Mouse (Mus musculus): ENCODE data around the gene Kazn.

DNA sequence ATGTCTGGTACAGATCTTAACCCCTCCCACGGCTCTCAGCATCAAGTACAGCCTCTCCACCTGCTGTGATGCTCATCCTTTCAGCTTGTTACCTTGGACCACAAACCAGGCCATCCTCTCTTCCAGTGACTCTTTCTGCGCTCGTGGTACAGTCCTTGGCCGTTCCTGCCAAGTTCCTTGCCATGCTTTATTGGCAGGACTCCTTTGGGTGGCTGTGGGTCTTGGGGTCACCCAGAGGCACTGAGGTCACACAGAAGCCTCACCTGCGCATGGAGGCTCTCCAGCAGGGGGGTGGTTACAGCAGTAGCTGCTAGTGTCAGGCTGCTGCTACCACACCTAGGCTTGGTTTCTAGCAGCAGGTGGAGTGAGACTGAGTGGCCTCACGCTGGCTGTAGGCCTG, 149.2 kb downstream of the Kazn start:
- no peak for TF ChIP-seq ZC3H11A (IDR thresholded peaks at IDR 0.05; ENCODE audit: borderline replicate concordance, low read depth, low read length)
- TF ChIP-seq MAFK (IDR thresholded peaks at IDR 0.05; ENCODE audit: insufficient read depth, low read depth, low read length): no peak
- no peak for TF ChIP-seq ZNF384 (IDR thresholded peaks at IDR 0.05; ENCODE audit: low read depth, low read length)
- no peak for TF ChIP-seq CHD2 (IDR thresholded peaks at IDR 0.05; ENCODE audit: low read depth, low read length)

All from ES-E14 (cell line).